Mouse (Mus musculus) neural tube, embryonic 14.5 days (tissue): ENCODE measurements around the gene Col18a1. TPM values are rescaled to one million over a fixed set of nuclear protein-coding genes. Genes with fewer than 3 reads are reported as not detected.

Experiments
- ATAC-seq: fragments of 200-750 bp; cut with Nextera tagmentation; 2 replicates; pipeline ENCODE4 v1.8.0; 2017; ENCODE audit warnings: low read depth, mild to moderate bottlenecking, moderate TSS enrichment, moderate library complexity
- H3K27ac ChIP-seq: fragments of 300-500 bp; sonication (generic); 2 replicates; pipeline ENCODE4 v1.5.1; 2014; ENCODE audit warnings: low read depth, mild to moderate bottlenecking, control low read depth, low read length, moderate library complexity, mixed read lengths
- H3K27me3 ChIP-seq: fragments of 300-500 bp; sonication (generic); 2 replicates; pipeline ENCODE4 v1.6.1; 2014; ENCODE audit warnings: low read length; ENCODE audit not compliant: control insufficient read depth, insufficient read depth
- H3K36me3 ChIP-seq: fragments of 300-500 bp; sonication (generic); 2 replicates; pipeline ENCODE4 v1.6.1; 2014; ENCODE audit warnings: low read length, mixed read lengths; ENCODE audit not compliant: control insufficient read depth, insufficient read depth
- H3K4me1 ChIP-seq: fragments of 300-500 bp; sonication (generic); 2 replicates; pipeline ENCODE4 v1.6.1; 2014; ENCODE audit warnings: low read length; ENCODE audit not compliant: control insufficient read depth, insufficient read depth
- H3K4me2 ChIP-seq: fragments of 300-500 bp; sonication (generic); 2 replicates; pipeline ENCODE4 v1.6.1; 2014; ENCODE audit warnings: mild to moderate bottlenecking, low read depth, low read length, control low read depth
- H3K4me3 ChIP-seq: fragments of 300-500 bp; sonication (generic); 2 replicates; pipeline ENCODE4 v1.5.1; 2014; ENCODE audit warnings: low read depth, low read length, control low read depth, mixed read lengths
- H3K9ac ChIP-seq: fragments of 300-500 bp; sonication (generic); replicated peaks from 2 replicates; pipeline ENCODE4 v1.6.1; 2014; ENCODE audit warnings: low read depth, mild to moderate bottlenecking, control low read depth, low read length, mixed read lengths
- H3K9me3 ChIP-seq: fragments of 300-500 bp; sonication (generic); 2 replicates; pipeline ENCODE4 v1.6.1; 2016; ENCODE audit warnings: low read length; ENCODE audit not compliant: control insufficient read depth
- WGBS: fragments of 180-500 bp; shearing (Covaris S2); extraction: QIAGEN DNeasy Blood & Tissue Kit; methylation state at CpG from one replicate; pipeline ENCODE4 v1.1.7; 2014; 5-methylcytosine and 5-hydroxymethylcytosine counted together
- polyA plus RNA-seq: library from polyadenylated mRNA; unstranded; fragments of >200 nt; fragmentation: Nextera tagmentation; extraction: Ambion mirVana; gene quantifications from 2 replicates; pipeline ENCODE4 v1.2.1, GENCODE M21; 2014

Gene Col18a1
- polyA plus RNA-seq, 1 experiment from 2014 or later, result 5.3 TPM

DNA sequence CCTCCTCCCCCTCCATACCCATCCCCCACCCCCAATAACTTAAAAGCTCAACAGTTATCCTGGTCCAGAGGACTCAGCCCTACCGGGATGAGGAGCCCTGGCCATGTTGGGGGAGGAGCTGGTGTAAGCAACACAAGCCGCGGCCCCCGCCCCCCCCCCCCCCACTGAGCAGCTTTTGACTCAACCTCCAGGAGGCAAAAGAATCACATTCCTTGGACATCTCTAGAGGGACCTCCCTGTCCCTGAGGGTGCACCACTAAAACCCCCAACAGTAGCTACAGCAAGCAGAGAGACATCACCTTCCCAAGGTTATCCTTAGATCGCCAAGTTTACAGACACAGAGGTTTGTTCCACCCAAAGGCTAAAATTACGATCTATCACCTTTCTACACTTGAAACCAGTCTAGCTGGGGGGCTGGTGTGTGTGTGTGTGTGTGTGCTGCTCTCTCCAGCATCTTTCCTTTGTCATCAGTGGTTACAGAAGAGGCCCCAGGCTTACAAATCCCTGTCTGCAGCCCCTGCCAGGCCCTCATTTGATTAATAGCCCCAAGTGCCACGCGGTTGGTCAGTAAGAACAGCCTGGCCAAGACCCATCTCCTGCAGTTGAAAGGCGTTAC is 1.8 kb downstream of the Col18a1 start:
- Histone ChIP-seq H3K27ac (no peak overlapping the region), H3K9ac (no peak overlapping the region), H3K9me3 (no peaks in the 10 kb centered on the region), H3K4me2 (peak overlapping the region; percentile 91), H3K4me1 (peaks cover 9% of the 10 kb centered on the region; the same call in 1 of the 2 replicates), H3K4me3 (no peak overlapping the region), H3K36me3 (no peaks in the 10 kb centered on the region), H3K27me3 (peaks cover 12% of the 10 kb centered on the region)
- ATAC-seq, result no peak
- 3% methylated on average over 9 of the region's 9 CpGs for WGBS

DNA sequence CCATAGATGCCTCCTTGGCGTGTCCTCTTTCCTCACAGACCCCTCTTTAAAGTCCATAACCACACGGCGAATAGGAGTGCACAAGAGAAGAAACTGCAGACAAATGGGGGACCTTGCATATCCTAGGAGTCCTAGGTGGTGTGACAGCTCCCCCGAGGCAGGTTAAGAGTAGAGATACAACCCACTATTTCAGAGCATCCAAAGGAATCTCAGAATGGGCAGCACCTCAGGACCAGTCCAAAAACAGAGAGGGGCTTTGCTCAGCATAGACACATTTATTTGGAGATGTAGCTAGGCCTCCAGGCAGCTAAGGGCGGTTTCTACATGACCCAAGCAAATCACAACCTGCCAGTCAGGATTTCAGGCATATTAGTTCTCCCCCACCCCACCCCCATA is 2.3 kb downstream of the Col18a1 start:
- WGBS, result 20% methylated on average over 5 of the region's 5 CpGs
- no peak for ATAC-seq
- Histone ChIP-seq H3K9ac (no peak overlapping the region), H3K4me1 (peaks cover 9% of the 10 kb centered on the region; the same call in 1 of the 2 replicates), H3K9me3 (no peaks in the 10 kb centered on the region), H3K4me2 (no peak overlapping the region), H3K36me3 (no peaks in the 10 kb centered on the region), H3K27me3 (peaks cover 12% of the 10 kb centered on the region), H3K4me3 (no peak overlapping the region), H3K27ac (no peak overlapping the region)

DNA sequence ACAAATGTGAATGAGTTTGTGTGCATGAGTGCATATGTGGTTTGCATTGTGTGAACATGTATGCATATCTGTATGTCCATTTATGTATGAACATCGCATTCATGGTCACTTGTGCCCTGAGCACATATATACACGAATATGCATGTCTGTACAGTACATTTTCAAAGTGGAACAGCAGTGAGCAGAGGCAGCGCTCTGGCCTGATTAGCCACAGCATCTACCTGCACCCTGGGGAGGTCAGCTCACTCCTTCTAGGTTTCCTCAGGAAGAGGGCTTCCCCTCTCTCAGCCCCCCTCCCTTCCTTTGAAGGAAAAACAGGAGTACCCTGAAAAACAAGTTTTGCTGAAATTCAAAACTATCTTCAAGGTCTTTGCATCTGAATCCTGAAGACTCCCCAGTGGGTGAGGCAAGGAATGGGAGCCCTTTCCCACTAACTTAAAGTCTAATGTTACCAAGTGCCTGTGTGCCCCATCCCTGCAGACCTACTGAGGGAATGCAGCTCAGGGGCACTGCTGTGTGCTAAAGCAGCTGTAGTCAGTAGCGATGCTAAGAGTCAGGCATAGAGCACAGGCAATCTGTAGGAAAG is 2.9 kb downstream of the Col18a1 start:
- 47% methylated on average over 4 of the region's 4 CpGs for WGBS
- Histone ChIP-seq H3K27ac (no peak overlapping the region), H3K4me1 (peaks cover 9% of the 10 kb centered on the region; the same call in 1 of the 2 replicates), H3K9ac (no peak overlapping the region), H3K4me2 (no peak overlapping the region), H3K4me3 (no peak overlapping the region), H3K36me3 (no peaks in the 10 kb centered on the region), H3K27me3 (peaks cover 12% of the 10 kb centered on the region), H3K9me3 (no peaks in the 10 kb centered on the region)
- ATAC-seq, result no peak

DNA sequence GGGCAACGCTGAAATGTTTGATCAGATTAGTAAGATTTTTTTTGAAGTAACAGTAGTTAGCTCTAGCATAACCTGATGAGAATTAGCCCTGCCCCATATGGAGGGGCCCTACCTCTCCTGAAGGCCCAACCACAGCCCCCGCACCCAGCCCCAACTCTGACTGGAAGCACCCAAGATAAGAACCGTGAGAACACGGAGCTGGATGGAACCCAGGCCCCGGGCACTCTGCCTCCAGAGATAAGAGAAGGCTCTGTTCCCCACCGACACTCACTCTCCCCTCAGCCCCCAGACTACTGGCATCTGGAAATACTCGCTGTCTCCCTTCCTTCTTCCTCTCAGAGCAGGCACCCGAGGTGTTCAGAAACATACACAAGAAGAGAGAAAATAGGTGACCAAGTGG is 6.8 kb downstream of the Col18a1 start:
- H3K4me1 ChIP-seq, result no peaks in the 10 kb centered on the region
- H3K36me3 ChIP-seq, result no peaks in the 10 kb centered on the region
- H3K27me3 ChIP-seq, result no peaks in the 10 kb centered on the region
- 75% methylated on average over 8 of the region's 8 CpGs for WGBS
- H3K9ac ChIP-seq, result no peak overlapping the region
- no peak overlapping the region for H3K4me3 ChIP-seq
- H3K27ac ChIP-seq, result no peak overlapping the region
- H3K9me3 ChIP-seq, result no peaks in the 10 kb centered on the region
- H3K4me2 ChIP-seq, result no peak overlapping the region
- ATAC-seq, result no peak

DNA sequence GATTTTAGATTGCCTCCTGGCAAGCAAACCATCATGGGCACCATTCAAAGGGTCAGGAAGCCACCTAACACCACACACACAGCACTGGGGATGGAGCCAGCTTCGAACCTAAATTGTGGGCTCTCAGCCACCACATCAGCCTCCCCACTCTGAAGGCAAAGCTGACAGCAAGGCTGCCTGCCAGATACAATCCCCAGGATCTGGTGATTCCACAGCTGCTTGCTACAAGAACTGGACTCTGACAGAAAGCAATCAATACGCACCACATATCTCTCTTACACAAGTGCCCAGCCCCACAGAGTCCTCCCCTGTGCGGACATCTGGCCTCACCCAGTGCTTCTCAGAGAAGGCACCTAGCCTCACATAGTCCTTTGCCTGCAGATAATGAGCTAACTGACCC is 7.4 kb downstream of the Col18a1 start:
- Histone ChIP-seq H3K27me3 (no peaks in the 10 kb centered on the region), H3K4me1 (no peaks in the 10 kb centered on the region), H3K4me2 (no peak overlapping the region), H3K9ac (no peak overlapping the region), H3K36me3 (no peaks in the 10 kb centered on the region), H3K4me3 (no peak overlapping the region), H3K9me3 (no peaks in the 10 kb centered on the region), H3K27ac (no peak overlapping the region)
- ATAC-seq, result no peak
- WGBS, result 82% methylated on average over 3 of the region's 3 CpGs

DNA sequence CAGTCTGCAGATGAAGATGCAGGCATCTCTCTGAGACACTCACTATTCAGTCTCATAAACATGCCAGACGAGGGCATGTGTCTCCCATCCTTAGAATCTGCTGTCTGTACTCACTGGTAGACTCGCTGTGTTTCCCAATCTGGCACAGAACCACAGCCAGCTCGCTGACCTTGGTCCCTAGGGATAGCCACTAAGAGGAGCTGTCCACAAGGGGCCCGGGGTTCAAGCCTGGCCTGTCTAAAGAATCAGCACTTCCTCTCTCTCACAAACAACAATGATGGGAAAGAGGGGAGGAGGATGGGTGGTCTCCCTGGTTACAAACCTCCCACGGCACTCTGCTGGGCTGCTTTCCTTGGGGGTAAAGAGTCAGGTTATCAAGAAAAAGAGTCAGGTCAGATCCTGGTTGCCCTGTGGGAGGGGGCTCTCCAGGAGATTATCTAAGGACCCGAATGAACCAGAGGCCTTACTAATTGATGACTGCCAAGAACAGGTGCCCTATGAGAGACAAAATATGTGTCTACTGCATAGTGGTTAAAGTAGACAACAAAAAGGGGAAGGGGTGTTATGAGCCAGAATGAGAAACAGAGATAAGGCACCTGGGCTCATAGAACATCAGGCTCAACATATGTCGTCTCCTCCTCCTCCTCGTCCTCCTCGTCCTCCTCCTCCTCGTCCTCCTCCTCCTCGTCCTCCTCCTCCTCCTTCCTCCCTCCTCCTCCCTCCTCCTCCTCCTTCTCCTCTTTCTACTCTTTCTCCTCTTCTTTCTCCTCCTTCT is 8.9 kb downstream of the Col18a1 start:
- H3K27ac ChIP-seq, result no peak overlapping the region
- ATAC-seq, result no peak
- no peak overlapping the region for H3K4me2 ChIP-seq
- H3K27me3 ChIP-seq, result no peaks in the 10 kb centered on the region
- H3K9ac ChIP-seq, result no peak overlapping the region
- H3K9me3 ChIP-seq, result no peaks in the 10 kb centered on the region
- WGBS, result 28% methylated on average over 9 of the region's 11 CpGs
- no peaks in the 10 kb centered on the region for H3K36me3 ChIP-seq
- H3K4me1 ChIP-seq, result no peaks in the 10 kb centered on the region
- no peak overlapping the region for H3K4me3 ChIP-seq

DNA sequence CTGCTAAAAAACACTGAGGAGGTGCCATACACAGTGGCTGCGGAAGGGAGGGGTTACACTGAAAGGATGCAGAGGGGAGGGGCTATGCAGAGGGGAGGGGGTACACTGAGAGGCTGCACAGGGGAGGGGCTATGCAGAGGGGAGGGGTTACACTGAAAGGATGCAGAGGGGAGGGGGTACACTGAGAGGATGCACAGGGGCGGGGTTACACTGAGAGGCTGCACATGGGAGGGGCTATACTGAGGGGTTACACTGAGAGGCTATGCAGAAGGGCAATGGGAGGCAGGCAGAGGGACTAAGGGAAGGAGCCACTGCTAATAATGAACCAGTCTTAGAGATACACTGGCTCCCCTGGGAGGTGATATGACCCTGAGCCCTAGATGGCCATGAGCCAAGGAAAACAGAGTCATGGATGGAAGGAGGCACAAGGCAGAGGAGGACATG is 14.1 kb downstream of the Col18a1 start:
- 5% methylated on average over 2 of the region's 2 CpGs for WGBS
- no peak overlapping the region for H3K9ac ChIP-seq

DNA sequence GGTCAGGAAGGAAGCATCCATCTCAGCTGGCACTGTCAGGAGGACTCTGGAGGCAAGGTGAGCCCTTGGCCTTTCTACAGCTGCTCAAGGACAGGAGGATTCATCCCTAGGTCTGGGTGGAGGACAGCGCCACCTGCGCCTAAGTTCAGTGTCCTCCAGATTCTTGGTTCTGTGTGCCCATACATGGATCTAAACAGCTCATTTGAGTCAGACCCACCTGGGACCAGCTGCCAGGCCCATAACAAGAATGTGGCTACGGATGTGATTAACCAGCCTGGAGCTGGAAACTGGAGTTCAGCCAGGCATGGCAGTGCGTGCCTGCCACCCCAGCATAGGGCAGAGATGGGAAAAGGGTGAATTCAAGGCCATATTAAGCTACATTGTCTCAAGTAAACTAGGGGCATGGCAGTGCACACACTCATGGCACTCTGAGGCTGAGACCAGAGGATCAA is 14.8 kb downstream of the Col18a1 start:
- 48% methylated on average over 4 of the region's 4 CpGs for WGBS
- H3K36me3 ChIP-seq, result no peaks in the 10 kb centered on the region
- ATAC-seq, result peak; percentile 16; the same call in 1 of the 2 replicates
- peak overlapping the region; percentile 31 for H3K4me2 ChIP-seq
- H3K9ac ChIP-seq, result no peak overlapping the region
- no peaks in the 10 kb centered on the region for H3K27me3 ChIP-seq
- peaks cover 17% of the 10 kb centered on the region for H3K4me1 ChIP-seq
- no peak overlapping the region for H3K4me3 ChIP-seq
- H3K9me3 ChIP-seq, result no peaks in the 10 kb centered on the region
- no peak overlapping the region for H3K27ac ChIP-seq

More for the DNA sequence above, 14.1 kb downstream of the Col18a1 start:
- Histone ChIP-seq H3K4me2 (no peak overlapping the region), H3K27me3 (no peaks in the 10 kb centered on the region), H3K36me3 (no peaks in the 10 kb centered on the region), H3K9me3 (no peaks in the 10 kb centered on the region), H3K4me1 (peaks cover 17% of the 10 kb centered on the region), H3K27ac (no peak overlapping the region), H3K4me3 (no peak overlapping the region)
- ATAC-seq, result peak; percentile 66
